Mouse (Mus musculus) A20 (cell line): ENCODE measurements around the gene Cep170b.
A peak's percentile ranks its signal among the peaks of the same experiment; 100 is the strongest.

Experiments used
- DNase-seq: peaks from one replicate; pipeline ENCODE4 v3.0.0-alpha.2; 2011; ENCODE audit warnings: low read depth, low spot score

Cep170b gene

GRCm38 (mm10) chr12:112702374-112703320 lies 17.6 kb upstream of the Cep170b start:
- DNase-seq, result peak; percentile 91

GRCm38 (mm10) chr12:112706704-112707572 lies 13.3 kb upstream of the Cep170b start:
- DNase-seq, result peak; percentile 87

- DNase-seq, result no peak
Observed at GRCm38 (mm10) chr12:112707573-112707869, 12.7 kb upstream of the Cep170b start.

- DNase-seq, result no peak
Observed at GRCm38 (mm10) chr12:112713984-112714383, 6.3 kb upstream of the Cep170b start.

GRCm38 (mm10) chr12:112717140-112717539 lies 3.1 kb upstream of the Cep170b start:
- DNase-seq, result peak; percentile 69

- peak; percentile 36 for DNase-seq
Observed at GRCm38 (mm10) chr12:112718995-112719394, 1.3 kb upstream of the Cep170b start.

GRCm38 (mm10) chr12:112720890-112721423 lies 702 bp downstream of the Cep170b start:
- DNase-seq, result no peak

- peak; percentile 68 for DNase-seq
Observed at GRCm38 (mm10) chr12:112721424-112722239, 1.4 kb downstream of the Cep170b start.

GRCm38 (mm10) chr12:112722240-112723027 lies 2.2 kb downstream of the Cep170b start:
- DNase-seq, result peak; percentile 58

- no peak for DNase-seq
Observed at GRCm38 (mm10) chr12:112723028-112723330, 2.7 kb downstream of the Cep170b start.

GRCm38 (mm10) chr12:112723445-112723844 lies 3.2 kb downstream of the Cep170b start:
- DNase-seq, result no peak

- peak; percentile 88 for DNase-seq
Observed at GRCm38 (mm10) chr12:112724077-112724805, 4.0 kb downstream of the Cep170b start.

- DNase-seq, result no peak
Observed at GRCm38 (mm10) chr12:112727801-112728200, 7.5 kb downstream of the Cep170b start.

GRCm38 (mm10) chr12:112730808-112731207 lies 10.6 kb downstream of the Cep170b start:
- no peak for DNase-seq

GRCm38 (mm10) chr12:112732591-112732990 lies 12.3 kb downstream of the Cep170b start:
- DNase-seq, result no peak

- no peak for DNase-seq
Observed at GRCm38 (mm10) chr12:112734108-112734820, 14.0 kb downstream of the Cep170b start.

GRCm38 (mm10) chr12:112734881-112735655 lies 14.8 kb downstream of the Cep170b start:
- DNase-seq, result no peak

- DNase-seq, result no peak
Observed at GRCm38 (mm10) chr12:112735896-112736635, 15.8 kb downstream of the Cep170b start.
